ENCODE assay signal across 16 mouse cellular contexts in genomic region chr9:56583139-56584042, GRCm38 (mm10).
DNase-seq lines count a peak whose midpoint lies in the region; ATAC-seq lines count a peak whose summit lies in the region.
"Had no signal": no experiment of that assay in that cellular context is flagged by ENCODE, and none has a peak within 500 bp of the region (broad histone marks: within the 10 kb centered on the region; RNA-seq: fewer than 3 reads in every experiment).

No protein-coding gene starts in this region.

- H3K36me3 ChIP-seq in forebrain, embryonic 10.5 days (replicated peaks): no peaks in the 10 kb centered on the region
- no peaks in the 10 kb centered on the region for H3K36me3 ChIP-seq in forebrain, embryonic 11.5 days (ENCODE audit: control insufficient read depth, insufficient read depth, low read length)
- H3K36me3 ChIP-seq: embryonic facial prominence, embryonic 13.5 days; G1E; heart, embryonic 13.5 days had no signal

- peaks cover 28% of the 10 kb centered on the region for H3K27me3 ChIP-seq in forebrain, embryonic 10.5 days (ENCODE audit: poor library complexity, severe bottlenecking)
- no peaks in the 10 kb centered on the region for H3K27me3 ChIP-seq in forebrain, embryonic 11.5 days (ENCODE audit: control insufficient read depth, insufficient read depth, low read length)
- H3K27me3 ChIP-seq: embryonic facial prominence, embryonic 13.5 days had no signal

- peaks cover 49% of the 10 kb centered on the region for H3K4me1 ChIP-seq in forebrain, embryonic 10.5 days
- peaks cover 6% of the 10 kb centered on the region; the same call in 1 of the 2 replicates for H3K4me1 ChIP-seq in forebrain, embryonic 11.5 days (replicated peaks; ENCODE audit: control insufficient read depth, insufficient read depth, low read length)

- H3K27ac ChIP-seq in forebrain, embryonic 10.5 days: 0 out of 2 replicates have a peak overlapping the region, but pooled peaks have one; percentile 15
- no peak overlapping the region for H3K27ac ChIP-seq in forebrain, embryonic 11.5 days (ENCODE audit: low read depth, low read length)
- H3K27ac ChIP-seq: embryonic facial prominence, embryonic 13.5 days; heart, embryonic 13.5 days had no signal

- DNase-seq in forebrain, embryonic 10.5 days (ENCODE audit: extremely low spot score, low spot score): no peak
- DNase-seq in forebrain, embryonic 11.5 days (ENCODE audit: low spot score): no peak
- peak; percentile 60 to 62 for DNase-seq in right cerebral cortex, postnatal 10 days (ENCODE audit: low spot score in 2 of 2)
- no peak for DNase-seq in right cerebral cortex, postnatal 36 days (ENCODE audit: low spot score in 2 of 2)
- DNase-seq in layer of hippocampus, postnatal 14 days (ENCODE audit: low spot score in 2 of 2): peak; percentile 45 to 54
- DNase-seq in urinary bladder, postnatal 14 days (ENCODE audit: low spot score): no peak
- DNase-seq in kidney, postnatal 10 days: no peak
- DNase-seq in lung, postnatal 4 days: no peak
- DNase-seq: liver; right cerebral cortex, postnatal 14 days had no signal

- H3K4me2 ChIP-seq in forebrain, embryonic 11.5 days (ENCODE audit: low read depth, low read length, severe bottlenecking): no peak overlapping the region
- H3K4me2 ChIP-seq: embryonic facial prominence, embryonic 13.5 days; heart, embryonic 13.5 days had no signal

- H3K9me3 ChIP-seq in forebrain, embryonic 10.5 days: no peaks in the 10 kb centered on the region
- no peaks in the 10 kb centered on the region for H3K9me3 ChIP-seq in forebrain, embryonic 11.5 days (ENCODE audit: control insufficient read depth, low read length)
- H3K9me3 ChIP-seq: embryonic facial prominence, embryonic 13.5 days; G1E; heart, embryonic 13.5 days had no signal

- 57% methylated on average over 11 of the region's 11 CpGs for WGBS in forebrain, embryonic 10.5 days
- WGBS in forebrain, embryonic 11.5 days: 52% methylated on average over 11 of the region's 11 CpGs

- no peak overlapping the region for H3K4me3 ChIP-seq in forebrain, embryonic 10.5 days
- no peak overlapping the region for H3K4me3 ChIP-seq in forebrain, embryonic 11.5 days (ENCODE audit: low read depth, low read length)
- H3K4me3 ChIP-seq: embryonic facial prominence, embryonic 13.5 days; heart, embryonic 13.5 days; myocyte had no signal

- H3K9ac ChIP-seq in forebrain, embryonic 11.5 days (ENCODE audit: low read length): no peak overlapping the region
- H3K9ac ChIP-seq: embryonic facial prominence, embryonic 13.5 days; heart, embryonic 13.5 days had no signal

- ATAC-seq in forebrain, embryonic 11.5 days (replicated peaks; ENCODE audit: low FRiP score): no peak
- ATAC-seq: intestine, embryonic 16.5 days; lung, postnatal 0 days had no signal

Comparison
In these comparisons a context has a peak if more than half of its experiments do, and no peak if none do; other contexts are left out.
1. DNase-seq: peak in right cerebral cortex, postnatal 10 days (2 of 2) and layer of hippocampus, postnatal 14 days (2 of 2); none in forebrain, embryonic 10.5 days (single experiment), forebrain, embryonic 11.5 days (single experiment), right cerebral cortex, postnatal 36 days (0 of 2), urinary bladder, postnatal 14 days (single experiment), kidney, postnatal 10 days (single experiment) and lung, postnatal 4 days (0 of 2).